Mouse (Mus musculus): ENCODE data around the gene Grtp1.

GRCm38 (mm10) chr8:13208627-13209355 is 8.4 kb upstream of the Grtp1 start:
- TF ChIP-seq CTCF (conservative IDR thresholded peaks at IDR 0.05; ENCODE audit: low read length) = no peak
- no peak for TF ChIP-seq POU5F1 (IDR thresholded peaks at IDR 0.05; ENCODE audit: borderline replicate concordance, low read length)

All from E14TG2a.4 (cell line).